Mouse (Mus musculus) bone marrow, adult 2 months (tissue): ENCODE data around the gene Zfp281.

Experiments used
- CTCF ChIP-seq: fragments of 200-500 bp; IDR thresholded peaks from 2 replicates; pipeline ENCODE4 v1.5.1; 2011; ENCODE audit warnings: low read length, control low read depth; ENCODE audit not compliant: control insufficient read depth, insufficient read depth
- POLR2A ChIP-seq: fragments of 200-500 bp; IDR thresholded peaks from 2 replicates; pipeline ENCODE4 v1.6.1; 2011; ENCODE audit warnings: low read depth, mild to moderate bottlenecking, control low read depth, low read length, borderline replicate concordance; ENCODE audit not compliant: control insufficient read depth

DNA sequence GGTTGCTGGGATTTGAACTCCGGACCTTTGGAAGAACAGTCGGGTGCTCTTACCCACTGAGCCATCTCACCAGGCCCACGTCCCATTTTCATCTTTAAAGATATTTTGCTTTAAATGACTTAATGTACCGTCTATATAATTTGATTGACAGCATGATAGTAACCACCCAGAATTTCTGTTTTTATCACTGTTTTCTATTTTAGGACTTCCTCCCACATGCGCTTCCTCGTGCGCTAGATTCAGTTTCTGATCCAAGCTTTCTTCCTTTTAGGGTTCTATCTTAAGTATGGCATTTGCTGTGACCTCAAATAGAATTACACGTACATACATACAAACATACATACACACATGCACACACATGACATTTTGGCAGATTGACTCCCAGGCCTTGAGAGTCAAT is 42.9 kb upstream of the Zfp281 start:
- TF ChIP-seq CTCF: no peak
- TF ChIP-seq POLR2A: no peak
